Mouse (Mus musculus) testis, adult 2 months (tissue): ENCODE data around the gene Dedd. TPM values are rescaled to one million over a fixed set of nuclear protein-coding genes. Genes with fewer than 3 reads are reported as not detected.

Experiments used
- H3K27ac ChIP-seq: fragments of 200-500 bp; 2 replicates; pipeline ENCODE4 v1.5.1; 2012; ENCODE audit warnings: low read depth, low read length; ENCODE audit not compliant: control insufficient read depth, insufficient read depth
- H3K27me3 ChIP-seq: fragments of 200-500 bp; 2 replicates; pipeline ENCODE4 v1.6.1; 2012; ENCODE audit warnings: mild to moderate bottlenecking, low read length, moderate library complexity; ENCODE audit not compliant: control insufficient read depth, insufficient read depth
- H3K36me3 ChIP-seq: fragments of 200-500 bp; 2 replicates; pipeline ENCODE4 v1.6.1; 2012; ENCODE audit warnings: mild to moderate bottlenecking, low read length; ENCODE audit not compliant: control insufficient read depth, insufficient read depth
- H3K4me1 ChIP-seq: fragments of 200-500 bp; 2 replicates; pipeline ENCODE4 v1.6.1; 2012; ENCODE audit warnings: low read length; ENCODE audit not compliant: control insufficient read depth, insufficient read depth
- H3K4me3 ChIP-seq: fragments of 200-500 bp; 2 replicates; pipeline ENCODE4 v1.5.1; 2012; ENCODE audit warnings: low read depth, mild to moderate bottlenecking, low read length, moderate library complexity, mixed read lengths; ENCODE audit not compliant: control insufficient read depth
- CTCF ChIP-seq: fragments of 200-500 bp; IDR thresholded peaks from 2 replicates; pipeline ENCODE4 v1.5.1; 2012; ENCODE audit warnings: low read depth, mild to moderate bottlenecking, inconsistent platforms, low read length, moderate library complexity; ENCODE audit not compliant: control insufficient read depth, insufficient read depth, insufficient replicate concordance
- POLR2A ChIP-seq: fragments of 200-500 bp; IDR thresholded peaks from 2 replicates; pipeline ENCODE4 v1.6.1; 2012; ENCODE audit warnings: low read depth, mild to moderate bottlenecking, inconsistent platforms, low read length, moderate library complexity; ENCODE audit not compliant: control insufficient read depth
- polyA plus RNA-seq: library from polyadenylated mRNA; depleted of rRNA; stranded (reverse); fragments of >200 nt; gene quantifications from 2 replicates; pipeline ENCODE4 v1.2.3, GENCODE M21; 2012

The Dedd gene
- polyA plus RNA-seq, 1 experiment: 176 TPM

GRCm38 (mm10) chr1:171361106-171362103, 32.5 kb downstream of the Dedd start:
- H3K27ac ChIP-seq: peak overlapping the region; percentile 85
- no peaks in the 10 kb centered on the region for H3K36me3 ChIP-seq
- peak overlapping the region; percentile 82 for H3K4me3 ChIP-seq
- TF ChIP-seq POLR2A (no peak), CTCF (no peak)
- H3K4me1 ChIP-seq: peaks cover 12% of the 10 kb centered on the region
- H3K27me3 ChIP-seq: no peaks in the 10 kb centered on the region

- Histone ChIP-seq H3K36me3 (no peaks in the 10 kb centered on the region), H3K27me3 (no peaks in the 10 kb centered on the region), H3K4me3 (no peak overlapping the region), H3K27ac (no peak overlapping the region), H3K4me1 (peaks cover 8% of the 10 kb centered on the region)
- no peak for TF ChIP-seq POLR2A
- TF ChIP-seq CTCF: no peak
Measured at GRCm38 (mm10) chr1:171365934-171366333, 37.0 kb downstream of the Dedd start.

- no peak within 1 kb of the TSS for H3K4me3 ChIP-seq
- H3K27me3 ChIP-seq: no peaks in the 10 kb centered on the region
- H3K36me3 ChIP-seq: no peaks in the 10 kb centered on the region
- no peak within 1 kb of the TSS for H3K27ac ChIP-seq
- H3K4me1 ChIP-seq: peaks cover 2% of the 10 kb centered on the region
- TF ChIP-seq POLR2A (no peak), CTCF (no peak)
Measured at GRCm38 (mm10) chr1:171369845-171370556, 41.1 kb downstream of the Dedd start, which contains the start of gene Nectin4. Gene Nectin4, plus strand, starts transcription at chr1:171370099.

GRCm38 (mm10) chr1:171372880-171373279, 43.9 kb downstream of the Dedd start:
- Histone ChIP-seq H3K27ac (no peak overlapping the region), H3K36me3 (no peaks in the 10 kb centered on the region), H3K27me3 (no peaks in the 10 kb centered on the region), H3K4me3 (no peak overlapping the region), H3K4me1 (peaks cover 2% of the 10 kb centered on the region)
- no peak for TF ChIP-seq CTCF
- no peak for TF ChIP-seq POLR2A

GRCm38 (mm10) chr1:171373946-171374345, 45.0 kb downstream of the Dedd start:
- H3K4me3 ChIP-seq: no peak overlapping the region
- peaks cover 2% of the 10 kb centered on the region for H3K4me1 ChIP-seq
- no peaks in the 10 kb centered on the region for H3K27me3 ChIP-seq
- TF ChIP-seq POLR2A (no peak), CTCF (no peak)
- H3K36me3 ChIP-seq: no peaks in the 10 kb centered on the region
- H3K27ac ChIP-seq: no peak overlapping the region

- Histone ChIP-seq H3K27me3 (no peaks in the 10 kb centered on the region), H3K36me3 (no peaks in the 10 kb centered on the region), H3K27ac (no peak overlapping the region), H3K4me1 (peaks cover 2% of the 10 kb centered on the region), H3K4me3 (no peak overlapping the region)
- no peak for TF ChIP-seq CTCF
- no peak for TF ChIP-seq POLR2A
Measured at GRCm38 (mm10) chr1:171375646-171376097, 46.7 kb downstream of the Dedd start.

GRCm38 (mm10) chr1:171378298-171378697, 49.4 kb downstream of the Dedd start:
- H3K27ac ChIP-seq: no peak overlapping the region
- no peaks in the 10 kb centered on the region for H3K36me3 ChIP-seq
- no peaks in the 10 kb centered on the region for H3K27me3 ChIP-seq
- peaks cover under 1% of the 10 kb centered on the region for H3K4me1 ChIP-seq
- TF ChIP-seq POLR2A: no peak
- TF ChIP-seq CTCF: no peak
- no peak overlapping the region for H3K4me3 ChIP-seq
